ENCODE assay signal across 1 mouse cellular context in the genomic region with DNA sequence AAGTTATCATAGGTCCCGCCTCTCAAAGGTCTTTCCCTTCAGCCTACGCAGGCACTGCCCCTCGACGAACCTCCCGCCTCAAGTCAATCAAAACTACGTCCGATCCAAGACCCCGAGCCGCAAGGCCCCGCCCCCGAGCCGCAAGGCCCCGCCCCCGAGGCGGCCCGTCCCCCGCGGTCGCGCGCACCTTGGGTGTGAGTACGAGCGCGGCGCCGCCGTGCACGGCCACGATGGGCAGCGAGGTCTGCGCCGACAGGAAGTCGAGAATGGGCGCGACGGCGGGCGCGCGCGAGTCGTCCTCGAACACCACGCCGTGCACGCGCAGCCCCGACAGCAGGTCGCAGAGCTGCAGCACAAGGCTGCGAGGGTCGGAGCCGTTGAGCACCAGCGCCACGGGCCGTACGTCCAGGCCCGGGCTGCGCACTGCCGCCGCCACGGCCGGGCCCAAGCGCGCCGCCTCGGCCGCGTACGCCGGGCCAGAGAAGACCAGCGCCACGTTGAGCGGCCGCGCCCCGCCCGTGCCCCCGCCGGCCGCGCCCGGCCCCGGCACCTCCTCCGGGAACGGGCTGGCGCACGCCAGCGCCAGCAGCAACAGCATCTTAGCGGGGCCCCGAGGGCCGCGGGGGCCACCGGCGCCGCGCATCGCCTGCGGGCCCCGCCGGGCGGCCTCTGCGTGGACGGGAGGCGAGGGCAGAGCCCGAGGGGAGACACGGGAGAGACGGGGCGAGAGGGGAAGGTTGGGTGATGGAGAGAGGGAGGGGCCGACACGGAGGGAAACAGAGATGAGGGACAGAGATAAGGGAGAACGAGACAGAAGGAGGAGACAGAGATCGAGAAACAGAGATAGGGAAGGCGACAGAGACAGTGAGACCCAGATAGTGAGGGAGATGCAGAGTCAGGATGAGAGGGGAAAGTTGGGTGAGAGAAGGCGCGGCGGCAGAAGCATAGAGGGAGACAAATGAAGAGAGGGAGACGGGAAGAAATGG.
TF ChIP-seq lines count a peak whose summit lies in the region.

No protein-coding gene starts in this region.

TF ChIP-seq in CH12.LX, 34 proteins besides CTCF, POLR2A, EP300 and RAD21:
- TF ChIP-seq NRF1 (IDR thresholded peaks at IDR 0.05; ENCODE audit: low read depth, low read length) (peak; percentile 47), HCFC1 (IDR thresholded peaks at IDR 0.05; ENCODE audit: low read depth, low read length) (no peak), PAX5 (IDR thresholded peaks at IDR 0.05; ENCODE audit: low read length) (no peak), UBTF (IDR thresholded peaks at IDR 0.05; ENCODE audit: low read depth, low read length) (no peak), MAZ (IDR thresholded peaks at IDR 0.05; ENCODE audit: low read depth, low read length) (no peak), NELFE (IDR thresholded peaks at IDR 0.05; ENCODE audit: low read depth, low read length) (peak; percentile 37; the same call in 1 of the 2 replicates), TCF12 (IDR thresholded peaks at IDR 0.05; ENCODE audit: low read depth, low read length) (peak; percentile 45; the same call in 1 of the 2 replicates), E2F4 (IDR thresholded peaks at IDR 0.05; ENCODE audit: insufficient replicate concordance, low read depth, low read length) (no peak), MXI1 (IDR thresholded peaks at IDR 0.05; ENCODE audit: low read depth, low read length) (peak; percentile 22; the same call in 1 of the 2 replicates), ETS1 (conservative IDR thresholded peaks at IDR 0.05; ENCODE audit: low read depth, low read length) (no peak), MAFK (IDR thresholded peaks at IDR 0.05; ENCODE audit: insufficient replicate concordance, low read length) (no peak), CHD1 (IDR thresholded peaks at IDR 0.05; ENCODE audit: low read depth, low read length) (no peak), GABPA (IDR thresholded peaks at IDR 0.05; ENCODE audit: insufficient replicate concordance, low read depth, low read length) (no peak), ELF1 (IDR thresholded peaks at IDR 0.05; ENCODE audit: low read depth, low read length) (peak; percentile 67)
